In genomic region chr19:36534011-36534765, GRCm38 (mm10) we compare ENCODE assay signal across 8 mouse cellular contexts. TPM values are rescaled to one million over a fixed set of nuclear protein-coding genes. Genes with fewer than 3 reads are reported as not detected.
DNase-seq lines count a peak whose midpoint lies in the region; ATAC-seq and TF ChIP-seq lines count a peak whose summit lies in the region.

No protein-coding gene starts in this region.

- no peak overlapping the region for H3K9ac ChIP-seq in embryonic facial prominence, embryonic 12.5 days
- H3K9ac ChIP-seq in hindbrain, embryonic 12.5 days, result no peak overlapping the region

- H3K4me2 ChIP-seq in embryonic facial prominence, embryonic 12.5 days (replicated peaks), result peak overlapping the region; percentile 41
- peak overlapping the region; percentile 41 for H3K4me2 ChIP-seq in hindbrain, embryonic 12.5 days (replicated peaks)

- no peaks in the 10 kb centered on the region for H3K36me3 ChIP-seq in E14TG2a.4 (ENCODE audit: insufficient read depth, low read length)
- H3K36me3 ChIP-seq in embryonic facial prominence, embryonic 12.5 days, result no peaks in the 10 kb centered on the region
- no peaks in the 10 kb centered on the region for H3K36me3 ChIP-seq in hindbrain, embryonic 12.5 days
- no peaks in the 10 kb centered on the region for H3K36me3 ChIP-seq in midbrain, embryonic 10.5 days
- H3K36me3 ChIP-seq in thymus, adult 2 months (ENCODE audit: control insufficient read depth, insufficient read depth, low read length), result no peaks in the 10 kb centered on the region

- peaks cover 29% of the 10 kb centered on the region for H3K4me1 ChIP-seq in E14TG2a.4 (replicated peaks; ENCODE audit: low read depth, low read length)
- H3K4me1 ChIP-seq in embryonic facial prominence, embryonic 12.5 days, result peaks cover 15% of the 10 kb centered on the region; the same call in 1 of the 2 replicates
- peaks cover 21% of the 10 kb centered on the region for H3K4me1 ChIP-seq in hindbrain, embryonic 12.5 days
- H3K4me1 ChIP-seq in midbrain, embryonic 10.5 days, result peaks cover 44% of the 10 kb centered on the region
- peaks cover 23% of the 10 kb centered on the region for H3K4me1 ChIP-seq in thymus, adult 2 months (replicated peaks; ENCODE audit: control insufficient read depth, insufficient read depth, low read length)

- no peak for TF ChIP-seq CTCF in E14TG2a.4 (conservative IDR thresholded peaks at IDR 0.05; ENCODE audit: low read length)
- no peak for TF ChIP-seq CTCF in thymus, adult 2 months (IDR thresholded peaks at IDR 0.05; ENCODE audit: borderline replicate concordance, control insufficient read depth, extremely low read depth, insufficient read depth, low read length, poor library complexity)

- no peak for TF ChIP-seq POLR2A in thymus, adult 2 months (IDR thresholded peaks at IDR 0.05; ENCODE audit: control insufficient read depth, extremely low read depth, insufficient read depth, low read length, poor library complexity)

- DNase-seq in adrenal gland, adult 18-20 months (ENCODE audit: low spot score in 2 of 2), result peak; percentile 41 to 43
- peak; percentile 45 to 54 for DNase-seq in layer of hippocampus, postnatal 10 days (ENCODE audit: low spot score in 2 of 2)
- peak; percentile 40 for DNase-seq in midbrain, embryonic 10.5 days (ENCODE audit: low spot score)
- peak; percentile 46 for DNase-seq in thymus, adult 2 months
- DNase-seq in ovary, postnatal 36 days (ENCODE audit: low spot score), result no peak

- WGBS in embryonic facial prominence, embryonic 12.5 days, result 34% methylated on average over 17 of the region's 17 CpGs
- WGBS in hindbrain, embryonic 12.5 days, result 29% methylated on average over 17 of the region's 17 CpGs
- WGBS in midbrain, embryonic 10.5 days, result 46% methylated on average over 17 of the region's 17 CpGs
- WGBS in thymus, adult 2 months, result 2% methylated on average over 17 of the region's 17 CpGs

- H3K27ac ChIP-seq in embryonic facial prominence, embryonic 12.5 days, result peak overlapping the region; percentile 12; the same call in 1 of the 2 replicates
- peak overlapping the region; percentile 55 for H3K27ac ChIP-seq in hindbrain, embryonic 12.5 days
- peak overlapping the region; percentile 72 for H3K27ac ChIP-seq in midbrain, embryonic 10.5 days (replicated peaks)
- peak overlapping the region; percentile 65 for H3K27ac ChIP-seq in thymus, adult 2 months (ENCODE audit: control insufficient read depth, insufficient read depth, low read length)

- peak; percentile 50 for ATAC-seq in embryonic facial prominence, embryonic 12.5 days (ENCODE audit: insufficient number of reproducible peaks, insufficient read depth, low FRiP score, low TSS enrichment)
- ATAC-seq in hindbrain, embryonic 12.5 days (ENCODE audit: low FRiP score), result peak; percentile 81

- H3K27me3 ChIP-seq in E14TG2a.4 (ENCODE audit: insufficient read depth, low read length), result peaks cover 20% of the 10 kb centered on the region
- no peaks in the 10 kb centered on the region for H3K27me3 ChIP-seq in embryonic facial prominence, embryonic 12.5 days
- peaks cover 6% of the 10 kb centered on the region; the same call in 1 of the 2 replicates for H3K27me3 ChIP-seq in hindbrain, embryonic 12.5 days
- peaks cover 15% of the 10 kb centered on the region for H3K27me3 ChIP-seq in midbrain, embryonic 10.5 days (ENCODE audit: low read depth, poor library complexity, severe bottlenecking)
- H3K27me3 ChIP-seq in thymus, adult 2 months (ENCODE audit: control insufficient read depth, insufficient read depth, low read length), result no peaks in the 10 kb centered on the region

- peak overlapping the region; percentile 51; the same call in 1 of the 2 replicates for H3K4me3 ChIP-seq in E14TG2a.4 (replicated peaks; ENCODE audit: low read length)
- H3K4me3 ChIP-seq in embryonic facial prominence, embryonic 12.5 days, result peak overlapping the region; percentile 8; the same call in 1 of the 2 replicates
- H3K4me3 ChIP-seq in hindbrain, embryonic 12.5 days, result no peak overlapping the region
- peak overlapping the region; percentile 18; the same call in 1 of the 2 replicates for H3K4me3 ChIP-seq in midbrain, embryonic 10.5 days
- peak overlapping the region; percentile 35 for H3K4me3 ChIP-seq in thymus, adult 2 months (ENCODE audit: control insufficient read depth, insufficient read depth, low read length)

- no peaks in the 10 kb centered on the region for H3K9me3 ChIP-seq in E14TG2a.4 (ENCODE audit: low read length)
- no peaks in the 10 kb centered on the region for H3K9me3 ChIP-seq in embryonic facial prominence, embryonic 12.5 days
- H3K9me3 ChIP-seq in hindbrain, embryonic 12.5 days (replicated peaks), result no peaks in the 10 kb centered on the region
- H3K9me3 ChIP-seq in midbrain, embryonic 10.5 days (replicated peaks), result no peaks in the 10 kb centered on the region

RNA-seq across cellular contexts. Expression of gene Hectd2, which starts 20.3 kb away (rescaled TPM):
- total RNA-seq in adrenal gland, adult 18-20 months (2021), result 1 to 10 TPM; 1.4 to 2.7 TPM
- polyA plus RNA-seq in embryonic facial prominence, embryonic 12.5 days (2016; fragmentation: Nextera tagmentation; extraction: Ambion mirVana), result 2.8 and 3.8 TPM in 2 replicates
- 9.3 and 11.1 TPM in 2 replicates for polyA plus RNA-seq in hindbrain, embryonic 12.5 days (2016; fragmentation: Nextera tagmentation; extraction: Ambion mirVana)
- total RNA-seq in layer of hippocampus, postnatal 10 days (2021), result 10 to 100 TPM; 37.0 to 39.4 TPM
- 2.2 and 3.8 TPM in 2 replicates for polyA plus RNA-seq in midbrain, embryonic 10.5 days (2016; fragmentation: Nextera tagmentation; extraction: Ambion mirVana)
- 2.3 and 2.6 TPM in 2 replicates for polyA plus RNA-seq in thymus, adult 2 months (2012; rRNA removed)

Comparison
In these comparisons a context has a peak if more than half of its experiments do, and no peak if none do; other contexts are left out.
1. H3K27ac ChIP-seq: peak in every context shown above with its lines; median percentile 72 in midbrain, embryonic 10.5 days; 65 in thymus, adult 2 months; 55 in hindbrain, embryonic 12.5 days; 12 in embryonic facial prominence, embryonic 12.5 days.